Mouse (Mus musculus): ENCODE data around the gene Rasl10a. TPM values are rescaled to one million over a fixed set of nuclear protein-coding genes. Genes with fewer than 3 reads are reported as not detected.

The Rasl10a gene
- total RNA-seq (2021) (1 to 10 TPM; 5.0 to 8.1 TPM), polyA plus RNA-seq (2012; rRNA removed) (5.2 and 5.4 TPM in 2 replicates)
- long read RNA-seq, partial matches to known transcripts: 1 of 6 reads
- long read RNA-seq, other reads (novel, unspliced or antisense): 3 of 6 reads

DNA sequence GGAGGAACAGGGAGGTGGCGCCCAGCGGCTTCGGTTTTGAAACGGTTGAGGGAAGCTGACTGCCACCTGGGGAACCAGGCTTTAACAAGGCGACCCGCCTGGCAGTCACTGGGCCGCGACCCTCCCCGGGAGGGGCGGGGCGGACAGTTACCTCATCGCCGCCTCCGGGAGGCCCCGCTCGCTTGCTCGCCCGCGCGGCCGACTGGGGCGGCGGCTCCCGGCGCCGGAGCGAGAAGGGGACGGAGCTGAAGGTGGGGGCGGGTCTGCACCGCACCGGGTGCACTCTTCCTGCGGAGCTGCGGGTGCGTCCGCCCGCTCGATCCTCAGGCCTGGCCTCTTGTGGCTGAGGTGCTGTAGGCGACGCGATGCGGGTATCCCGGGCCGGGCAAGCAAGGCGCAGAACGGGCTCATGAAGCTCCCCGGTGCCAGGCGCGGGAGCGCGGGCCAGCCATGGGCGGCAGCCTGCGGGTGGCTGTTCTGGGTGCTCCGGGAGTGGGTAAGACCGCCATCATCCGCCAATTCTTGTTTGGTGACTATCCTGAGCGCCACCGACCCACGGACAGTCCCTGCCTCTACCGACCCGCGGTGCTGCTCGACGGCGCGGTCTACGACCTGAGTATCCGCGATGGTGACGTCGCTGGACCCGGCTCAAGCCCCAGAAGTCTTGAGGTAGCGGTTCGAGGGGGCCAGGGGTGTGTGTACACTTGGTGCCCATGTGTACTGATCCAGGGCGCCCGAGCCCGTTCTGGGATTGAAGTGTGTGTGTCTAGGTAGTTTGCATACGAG lies at the start of gene Rasl10a:
Gene Rasl10a (plus strand): TSS at position 273 of the 786 bp plus-strand sequence.
- 2% methylated on average over 77 of the region's 77 CpGs for WGBS
- intact Hi-C loops (cut with DNase I): no loop called here
- Histone ChIP-seq H3K36me3 (ENCODE audit: control insufficient read depth, insufficient read depth, low read length) (no peaks in the 10 kb centered on the region), H3K27ac (peak within 1 kb of the TSS; percentile 17; the same call in 1 of the 2 replicates), H3K27me3 (ENCODE audit: control insufficient read depth, insufficient read depth, low read length) (no peaks in the 10 kb centered on the region), H3K79me2 (replicated peaks; ENCODE audit: control insufficient read depth, insufficient read depth, low read length) (no peaks in the 10 kb centered on the region), H3K4me3 (peak within 1 kb of the TSS; percentile 62), H3K4me1 (ENCODE audit: control insufficient read depth, insufficient read depth, low read length) (peaks cover 15% of the 10 kb centered on the region), H3K9ac (ENCODE audit: low read depth, low read length) (peak within 1 kb of the TSS; percentile 76)
- DNase-seq: peak; percentile 66 to 69
- TF ChIP-seq CTCF (IDR thresholded peaks at IDR 0.05) (no peak), EP300 (IDR thresholded peaks at IDR 0.05; ENCODE audit: insufficient read depth, low read depth, low read length) (no peak), POLR2A (IDR thresholded peaks at IDR 0.05; ENCODE audit: insufficient read depth, low read depth, low read length) (no peak)

DNA sequence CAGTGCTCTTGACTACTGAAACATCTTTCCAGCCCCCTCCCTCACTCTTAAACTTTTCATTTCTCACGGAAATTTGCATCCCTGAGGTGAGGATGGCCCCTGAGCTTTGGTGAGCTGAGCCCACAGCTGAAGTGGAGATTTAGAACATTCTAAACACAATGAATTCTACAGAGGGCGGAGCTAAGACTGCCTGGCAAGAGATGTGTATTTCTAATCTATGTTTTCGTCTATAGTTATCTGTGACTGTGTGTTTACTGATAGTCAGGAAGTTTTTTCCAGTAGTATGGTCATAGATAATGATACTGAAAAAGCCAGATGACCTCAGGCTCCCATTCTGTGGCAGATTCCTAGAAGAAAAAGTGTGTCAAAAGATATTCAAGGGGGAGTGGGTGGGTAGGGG lies 49.1 kb upstream of the Rasl10a start:
- Histone ChIP-seq H3K36me3 (ENCODE audit: control insufficient read depth, insufficient read depth, low read length) (no peaks in the 10 kb centered on the region), H3K4me3 (no peak overlapping the region), H3K27me3 (ENCODE audit: control insufficient read depth, insufficient read depth, low read length) (no peaks in the 10 kb centered on the region), H3K79me2 (replicated peaks; ENCODE audit: control insufficient read depth, insufficient read depth, low read length) (no peaks in the 10 kb centered on the region), H3K27ac (no peak overlapping the region), H3K4me1 (ENCODE audit: control insufficient read depth, insufficient read depth, low read length) (peaks cover 1% of the 10 kb centered on the region), H3K9ac (ENCODE audit: low read depth, low read length) (no peak overlapping the region)
- DNase-seq: no peak
- TF ChIP-seq CTCF (IDR thresholded peaks at IDR 0.05) (no peak), POLR2A (IDR thresholded peaks at IDR 0.05; ENCODE audit: insufficient read depth, low read depth, low read length) (no peak), EP300 (IDR thresholded peaks at IDR 0.05; ENCODE audit: insufficient read depth, low read depth, low read length) (no peak)
- 56% methylated on average over 3 of the region's 3 CpGs for WGBS
- intact Hi-C loops (cut with DNase I): no loop called here

DNA sequence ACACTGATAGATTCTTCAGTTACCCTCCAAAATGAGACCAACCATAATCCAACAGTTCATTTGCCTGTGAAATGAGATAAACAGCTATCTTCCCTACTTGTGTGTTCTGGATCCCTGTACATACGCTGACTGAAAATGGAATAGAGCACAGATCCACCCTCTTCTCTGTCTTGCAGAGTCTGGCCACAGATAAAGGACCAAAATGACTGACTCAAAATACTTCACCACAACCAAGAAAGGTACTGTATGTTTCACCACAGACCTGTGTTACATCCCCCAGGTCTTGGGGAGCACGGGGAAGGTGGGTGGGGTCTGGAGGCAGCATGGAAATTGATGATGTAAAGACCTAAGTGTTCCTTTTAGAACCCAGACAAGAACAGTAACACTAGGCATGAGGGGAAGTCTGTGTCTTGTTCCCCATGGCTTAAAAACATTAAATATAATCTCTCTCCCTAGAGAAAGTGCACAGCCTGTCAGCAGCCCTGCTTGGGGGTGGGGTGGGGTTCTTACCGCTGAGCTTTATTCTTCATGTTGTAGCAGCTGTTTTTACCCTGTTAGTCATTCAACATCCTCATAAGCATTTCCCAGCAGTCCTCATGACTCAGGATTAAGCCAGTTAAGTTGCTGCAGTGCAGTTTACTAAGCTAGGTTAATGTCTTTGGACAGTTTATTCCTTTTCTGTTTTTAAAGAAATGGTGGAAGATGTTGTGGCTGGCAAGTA lies 48.4 kb upstream of the Rasl10a start:
- Histone ChIP-seq H3K79me2 (replicated peaks; ENCODE audit: control insufficient read depth, insufficient read depth, low read length) (no peaks in the 10 kb centered on the region), H3K27ac (no peak overlapping the region), H3K36me3 (ENCODE audit: control insufficient read depth, insufficient read depth, low read length) (no peaks in the 10 kb centered on the region), H3K4me1 (ENCODE audit: control insufficient read depth, insufficient read depth, low read length) (peaks cover 1% of the 10 kb centered on the region), H3K4me3 (no peak overlapping the region), H3K27me3 (ENCODE audit: control insufficient read depth, insufficient read depth, low read length) (no peaks in the 10 kb centered on the region), H3K9ac (ENCODE audit: low read depth, low read length) (no peak overlapping the region)
- WGBS: 61% methylated on average over 3 of the region's 3 CpGs
- TF ChIP-seq EP300 (IDR thresholded peaks at IDR 0.05; ENCODE audit: insufficient read depth, low read depth, low read length): no peak
- no peak for TF ChIP-seq CTCF (IDR thresholded peaks at IDR 0.05)
- TF ChIP-seq POLR2A (IDR thresholded peaks at IDR 0.05; ENCODE audit: insufficient read depth, low read depth, low read length): no peak
- intact Hi-C loops (cut with DNase I): no loop called here
- no peak for DNase-seq

DNA sequence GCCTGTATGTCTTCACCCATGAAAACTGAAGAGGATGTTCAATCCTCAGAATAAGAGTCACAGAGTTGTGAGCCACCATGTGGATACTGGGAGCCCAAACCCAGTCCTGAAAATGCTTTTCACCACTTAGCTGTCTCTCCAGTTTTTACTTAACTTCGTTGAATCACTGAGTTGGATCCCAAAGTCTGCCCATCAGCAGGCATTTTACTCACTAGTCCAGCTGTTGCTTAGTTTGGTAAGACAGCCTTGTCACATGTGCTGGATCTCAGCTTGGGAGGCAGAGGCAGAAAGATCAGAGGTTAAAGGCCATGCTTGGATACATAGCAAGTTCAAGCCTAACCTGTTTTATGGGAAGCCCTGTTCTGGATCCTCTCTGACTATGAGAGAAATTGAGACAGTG lies 47.7 kb upstream of the Rasl10a start:
- no peaks in the 10 kb centered on the region for H3K27me3 ChIP-seq (ENCODE audit: control insufficient read depth, insufficient read depth, low read length)
- H3K36me3 ChIP-seq (ENCODE audit: control insufficient read depth, insufficient read depth, low read length): no peaks in the 10 kb centered on the region
- intact Hi-C loops (cut with DNase I): no loop called here
- no peak overlapping the region for H3K9ac ChIP-seq (ENCODE audit: low read depth, low read length)
- WGBS: 74% methylated on average over 1 of the region's 1 CpGs
- TF ChIP-seq EP300 (IDR thresholded peaks at IDR 0.05; ENCODE audit: insufficient read depth, low read depth, low read length) (no peak), CTCF (IDR thresholded peaks at IDR 0.05) (no peak), POLR2A (IDR thresholded peaks at IDR 0.05; ENCODE audit: insufficient read depth, low read depth, low read length) (no peak)
- no peak overlapping the region for H3K4me3 ChIP-seq
- H3K27ac ChIP-seq: no peak overlapping the region
- peaks cover 1% of the 10 kb centered on the region for H3K4me1 ChIP-seq (ENCODE audit: control insufficient read depth, insufficient read depth, low read length)
- no peaks in the 10 kb centered on the region for H3K79me2 ChIP-seq (replicated peaks; ENCODE audit: control insufficient read depth, insufficient read depth, low read length)
- no peak for DNase-seq

DNA sequence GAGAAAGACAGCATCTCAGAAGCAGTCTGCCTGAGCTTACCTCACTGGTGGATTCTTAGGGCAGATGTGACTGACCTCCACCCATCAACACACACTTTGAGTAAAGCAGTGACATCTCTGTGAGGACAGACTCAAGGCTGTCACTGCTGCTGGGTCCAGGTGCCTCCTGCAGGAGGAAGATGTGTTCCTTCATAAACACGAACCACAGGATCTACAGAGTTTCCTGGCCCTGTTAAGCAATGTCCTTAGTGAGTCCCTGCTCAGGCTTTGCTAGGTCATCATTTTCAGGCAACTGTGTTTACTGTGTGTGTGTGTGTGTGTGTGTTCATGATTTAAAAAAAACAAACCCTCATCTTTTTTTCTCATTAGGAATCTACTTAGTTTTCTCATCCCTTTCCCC lies 46.4 kb upstream of the Rasl10a start:
- TF ChIP-seq EP300 (IDR thresholded peaks at IDR 0.05; ENCODE audit: insufficient read depth, low read depth, low read length) (no peak), POLR2A (IDR thresholded peaks at IDR 0.05; ENCODE audit: insufficient read depth, low read depth, low read length) (no peak)

More for the DNA sequence above, 46.4 kb upstream of the Rasl10a start:
- peaks cover 1% of the 10 kb centered on the region for H3K4me1 ChIP-seq (ENCODE audit: control insufficient read depth, insufficient read depth, low read length)
- no peak for DNase-seq
- H3K27ac ChIP-seq: no peak overlapping the region; the same call in 1 of the 2 replicates
- H3K9ac ChIP-seq (ENCODE audit: low read depth, low read length): no peak overlapping the region
- WGBS: 64% methylated on average over 1 of the region's 1 CpGs
- no peak overlapping the region for H3K4me3 ChIP-seq
- peaks cover 3% of the 10 kb centered on the region for H3K36me3 ChIP-seq (ENCODE audit: control insufficient read depth, insufficient read depth, low read length)
- intact Hi-C loops (cut with DNase I): no loop called here
- H3K27me3 ChIP-seq (ENCODE audit: control insufficient read depth, insufficient read depth, low read length): no peaks in the 10 kb centered on the region
- H3K79me2 ChIP-seq (replicated peaks; ENCODE audit: control insufficient read depth, insufficient read depth, low read length): no peaks in the 10 kb centered on the region
